Mouse (Mus musculus): ENCODE measurements around the gene Elovl4.

The Elovl4 gene

GRCm38 (mm10) chr9:83805977-83806815 is at the start of gene Elovl4:
Gene Elovl4, minus strand, starts transcription at chr9:83806277.
- peak; percentile 38 to 56 for DNase-seq

- no peak for DNase-seq
These were observed 46.4 kb upstream of the Elovl4 start for GRCm38 (mm10) chr9:83852464-83852863.

- DNase-seq, result no peak
These were observed 28.8 kb upstream of the Elovl4 start for GRCm38 (mm10) chr9:83834748-83835313.

GRCm38 (mm10) chr9:83833811-83834747 is 28.0 kb upstream of the Elovl4 start, which contains the start of gene Ttk:
Gene Ttk, plus strand, starts transcription at chr9:83834689.
- DNase-seq, result peak; percentile 92

- no peak for DNase-seq
These were observed 25.1 kb upstream of the Elovl4 start for GRCm38 (mm10) chr9:83831152-83831551.

GRCm38 (mm10) chr9:83829896-83830295 is 23.8 kb upstream of the Elovl4 start:
- no peak for DNase-seq

- no peak for DNase-seq
These were observed 16.8 kb upstream of the Elovl4 start for GRCm38 (mm10) chr9:83822925-83823324.

- DNase-seq, result no peak
These were observed 14.9 kb upstream of the Elovl4 start for GRCm38 (mm10) chr9:83820976-83821375.

GRCm38 (mm10) chr9:83819188-83819587 is 13.1 kb upstream of the Elovl4 start:
- no peak for DNase-seq

GRCm38 (mm10) chr9:83807562-83807961 is 1.5 kb upstream of the Elovl4 start:
- DNase-seq, result peak in 1 of 2 experiments; percentile 16

GRCm38 (mm10) chr9:83805164-83805976 is 707 bp downstream of the Elovl4 start:
- peak in 1 of 2 experiments; percentile 13 for DNase-seq

- no peak for DNase-seq
These were observed 1.7 kb downstream of the Elovl4 start for GRCm38 (mm10) chr9:83804341-83804740.

- no peak for DNase-seq
These were observed 8.2 kb downstream of the Elovl4 start for GRCm38 (mm10) chr9:83797898-83798297.

GRCm38 (mm10) chr9:83796875-83797274 is 9.2 kb downstream of the Elovl4 start:
- DNase-seq, result no peak

- DNase-seq, result no peak
These were observed 16.8 kb downstream of the Elovl4 start for GRCm38 (mm10) chr9:83789326-83789725.

- DNase-seq, result no peak
These were observed 20.6 kb downstream of the Elovl4 start for GRCm38 (mm10) chr9:83785501-83785900.

- no peak for DNase-seq
These were observed 27.6 kb downstream of the Elovl4 start for GRCm38 (mm10) chr9:83778317-83778960.

GRCm38 (mm10) chr9:83761318-83761717 is 44.8 kb downstream of the Elovl4 start:
- no peak for DNase-seq

GRCm38 (mm10) chr9:83731877-83732276 is 74.2 kb downstream of the Elovl4 start:
- DNase-seq, result no peak

- no peak for DNase-seq
These were observed 75.2 kb downstream of the Elovl4 start for GRCm38 (mm10) chr9:83730836-83731235.
